Mouse (Mus musculus) heart, postnatal 0 days (tissue): ENCODE results near the gene Uroc1. TPM values are rescaled to one million over a fixed set of nuclear protein-coding genes. Genes with fewer than 3 reads are reported as not detected.

Source experiments
- ATAC-seq: fragments of 200-750 bp; cut with Nextera tagmentation; 2 replicates; pipeline ENCODE4 v1.8.0; 2017; ENCODE audit warnings: low read depth, moderate number of reproducible peaks, moderate library complexity; ENCODE audit not compliant: insufficient read depth
- DNase-seq: peaks from one replicate; pipeline ENCODE4 v3.0.0-alpha.2; 2016; ENCODE audit warnings: low spot score
- H3K27ac ChIP-seq: fragments of 300-500 bp; sonication (generic); 2 replicates; pipeline ENCODE4 v1.5.1; 2014; ENCODE audit warnings: low read depth, mild to moderate bottlenecking
- H3K27me3 ChIP-seq: fragments of 300-500 bp; sonication (generic); 2 replicates; pipeline ENCODE4 v1.6.1; 2014; ENCODE audit warnings: low read length, mixed read lengths; ENCODE audit not compliant: control insufficient read depth, insufficient read depth
- H3K36me3 ChIP-seq: fragments of 300-500 bp; sonication (generic); replicated peaks from 2 replicates; pipeline ENCODE4 v1.6.1; 2014; ENCODE audit warnings: low read length, mixed read lengths; ENCODE audit not compliant: control insufficient read depth, insufficient read depth
- H3K4me1 ChIP-seq: fragments of 300-500 bp; sonication (generic); 2 replicates; pipeline ENCODE4 v1.6.1; 2014; ENCODE audit warnings: antibody characterized with exemption; ENCODE audit not compliant: control insufficient read depth, insufficient read depth
- H3K4me2 ChIP-seq: fragments of 300-500 bp; sonication (generic); 2 replicates; pipeline ENCODE4 v1.6.1; 2014; ENCODE audit warnings: low read depth, mild to moderate bottlenecking, low read length, moderate library complexity
- H3K4me3 ChIP-seq: fragments of 300-500 bp; sonication (generic); 2 replicates; pipeline ENCODE4 v1.5.1; 2014; ENCODE audit warnings: low read depth, low read length
- H3K9ac ChIP-seq: fragments of 300-500 bp; sonication (generic); replicated peaks from 2 replicates; pipeline ENCODE4 v1.6.1; 2014; ENCODE audit warnings: low read depth, low read length, mixed read lengths
- H3K9me3 ChIP-seq: fragments of 300-500 bp; sonication (generic); replicated peaks from 2 replicates; pipeline ENCODE4 v1.6.1; 2016; ENCODE audit warnings: low read length; ENCODE audit not compliant: control insufficient read depth
- CTCF ChIP-seq: IDR thresholded peaks from 2 replicates; pipeline ENCODE4 v1.5.1; 2016; ENCODE audit warnings: antibody characterized with exemption, control low read depth, low read depth
- EP300 ChIP-seq: IDR thresholded peaks from 2 replicates; pipeline ENCODE4 v1.6.1; 2016; ENCODE audit warnings: antibody characterized with exemption, low read depth
- WGBS: fragments of 180-500 bp; shearing (Covaris S2); extraction: QIAGEN DNeasy Blood & Tissue Kit; methylation state at CpG from one replicate; pipeline ENCODE4 v1.1.7; 2014; 5-methylcytosine and 5-hydroxymethylcytosine counted together
- polyA plus RNA-seq: library from polyadenylated mRNA; unstranded; fragments of >200 nt; fragmentation: Nextera tagmentation; extraction: Ambion mirVana; gene quantifications from 2 replicates; pipeline ENCODE4 v1.2.1, GENCODE M21; 2015
- total RNA-seq: library from RNA; depleted of rRNA; stranded (reverse); fragments of >200 nt; gene quantifications from 2 replicates; pipeline ENCODE4 v1.2.3, GENCODE M21; 2014; ENCODE audit warnings: low replicate concordance

Gene Uroc1
- total and polyA plus RNA-seq, 2 experiments from 2014 or later: not detected

GRCm38 (mm10) chr6:90334244-90334643 lies 1.2 kb downstream of the Uroc1 start:
- Histone ChIP-seq H3K9ac (no peak overlapping the region), H3K4me2 (no peak overlapping the region), H3K27ac (no peak overlapping the region), H3K27me3 (no peaks in the 10 kb centered on the region), H3K36me3 (no peaks in the 10 kb centered on the region), H3K4me1 (no peaks in the 10 kb centered on the region), H3K9me3 (no peaks in the 10 kb centered on the region), H3K4me3 (no peak overlapping the region)
- TF ChIP-seq EP300 (no peak), CTCF (no peak)
- ATAC-seq: no peak
- DNase-seq: no peak
- 66% methylated on average over 3 of the region's 3 CpGs for WGBS

- H3K4me3 ChIP-seq: no peak overlapping the region
- no peaks in the 10 kb centered on the region for H3K27me3 ChIP-seq
- no peak for ATAC-seq
- H3K4me2 ChIP-seq: no peak overlapping the region
- 78% methylated on average over 2 of the region's 2 CpGs for WGBS
- TF ChIP-seq EP300: no peak
- no peak for TF ChIP-seq CTCF
- H3K4me1 ChIP-seq: no peaks in the 10 kb centered on the region
- H3K36me3 ChIP-seq: no peaks in the 10 kb centered on the region
- no peak overlapping the region for H3K9ac ChIP-seq
- H3K9me3 ChIP-seq: no peaks in the 10 kb centered on the region
- DNase-seq: no peak
- no peak overlapping the region for H3K27ac ChIP-seq
These were observed 9.3 kb downstream of the Uroc1 start for GRCm38 (mm10) chr6:90342343-90342742.

GRCm38 (mm10) chr6:90347183-90347582 lies 14.1 kb downstream of the Uroc1 start:
- no peak for ATAC-seq
- no peaks in the 10 kb centered on the region for H3K36me3 ChIP-seq
- WGBS: 63% methylated on average over 4 of the region's 4 CpGs

GRCm38 (mm10) chr6:90348500-90348899 lies 15.4 kb downstream of the Uroc1 start:
- no peak for TF ChIP-seq EP300
- TF ChIP-seq CTCF: no peak
- 65% methylated on average over 4 of the region's 4 CpGs for WGBS
- Histone ChIP-seq H3K27me3 (0 out of 2 replicates have a peak, but pooled peaks cover 5% of the 10 kb centered on the region), H3K9ac (no peak overlapping the region), H3K4me2 (no peak overlapping the region), H3K27ac (no peak overlapping the region), H3K4me1 (no peaks in the 10 kb centered on the region), H3K36me3 (no peaks in the 10 kb centered on the region), H3K9me3 (no peaks in the 10 kb centered on the region), H3K4me3 (no peak overlapping the region)
- DNase-seq (no peak), ATAC-seq (no peak)

More at GRCm38 (mm10) chr6:90347183-90347582, 14.1 kb downstream of the Uroc1 start:
- TF ChIP-seq CTCF (no peak), EP300 (no peak)
- H3K9ac ChIP-seq: no peak overlapping the region
- 0 out of 2 replicates have a peak, but pooled peaks cover 5% of the 10 kb centered on the region for H3K27me3 ChIP-seq
- no peaks in the 10 kb centered on the region for H3K9me3 ChIP-seq
- H3K4me1 ChIP-seq: no peaks in the 10 kb centered on the region
- no peak overlapping the region for H3K4me3 ChIP-seq
- no peak overlapping the region for H3K27ac ChIP-seq
- no peak overlapping the region for H3K4me2 ChIP-seq
- DNase-seq: no peak

- Histone ChIP-seq H3K36me3 (no peaks in the 10 kb centered on the region), H3K9me3 (no peaks in the 10 kb centered on the region), H3K4me2 (no peak overlapping the region), H3K4me3 (no peak overlapping the region), H3K27ac (no peak overlapping the region), H3K4me1 (no peaks in the 10 kb centered on the region), H3K9ac (no peak overlapping the region), H3K27me3 (0 out of 2 replicates have a peak, but pooled peaks cover 5% of the 10 kb centered on the region)
- DNase-seq: no peak
- WGBS: 64% methylated on average over 2 of the region's 2 CpGs
- no peak for ATAC-seq
- TF ChIP-seq CTCF (no peak), EP300 (no peak)
These were observed 16.9 kb downstream of the Uroc1 start for GRCm38 (mm10) chr6:90350011-90350410.

GRCm38 (mm10) chr6:90358142-90358541 lies 25.1 kb downstream of the Uroc1 start:
- ATAC-seq (no peak), DNase-seq (no peak)
- no peaks in the 10 kb centered on the region for H3K27me3 ChIP-seq
- WGBS: 44% methylated on average over 5 of the region's 5 CpGs
- H3K36me3 ChIP-seq: no peaks in the 10 kb centered on the region
- TF ChIP-seq EP300 (no peak), CTCF (no peak)
- H3K9ac ChIP-seq: no peak overlapping the region
- H3K4me2 ChIP-seq: no peak overlapping the region
- H3K4me1 ChIP-seq: peaks cover 10% of the 10 kb centered on the region
- H3K9me3 ChIP-seq: no peaks in the 10 kb centered on the region
- no peak overlapping the region for H3K27ac ChIP-seq
- no peak overlapping the region for H3K4me3 ChIP-seq
